Comparison of ENCODE assay signal across 1 mouse cellular context in genomic region chr13:14065701-14066100, GRCm38 (mm10).
TF ChIP-seq lines count a peak whose summit lies in the region.

No protein-coding gene starts in this region.

TF ChIP-seq in myocyte, 11 proteins besides CTCF, POLR2A, EP300 and RAD21:
- TF ChIP-seq MYOD1 (IDR thresholded peaks at IDR 0.05; ENCODE audit: control insufficient read depth in 1 of 3, insufficient read length in 2 of 3, low read depth in 2 of 3) (no peak), SRF (IDR thresholded peaks at IDR 0.05; ENCODE audit: control insufficient read depth, insufficient read length, low read depth) (no peak), REST (IDR thresholded peaks at IDR 0.05; ENCODE audit: insufficient read depth, insufficient read length) (no peak), POLR2AphosphoS2 (IDR thresholded peaks at IDR 0.05; ENCODE audit: insufficient read length, low read depth) (no peak), CEBPB (IDR thresholded peaks at IDR 0.05; ENCODE audit: insufficient read depth, poor library complexity, severe bottlenecking) (no peak), TCF12 (IDR thresholded peaks at IDR 0.05; ENCODE audit: insufficient read depth, poor library complexity, severe bottlenecking) (no peak), TCF3 (IDR thresholded peaks at IDR 0.05; ENCODE audit: insufficient read length, low read depth) (no peak), USF1 (IDR thresholded peaks at IDR 0.05; ENCODE audit: low read depth) (no peak), MAX (IDR thresholded peaks at IDR 0.05; ENCODE audit: low read depth) (no peak), E2F4 (IDR thresholded peaks at IDR 0.05; ENCODE audit: insufficient read depth) (no peak), MYOG (IDR thresholded peaks at IDR 0.05; ENCODE audit: control insufficient read depth in 1 of 3, insufficient read depth in 1 of 3, insufficient read length in 2 of 3, low read depth in 2 of 3) (no peak)
